Mouse (Mus musculus): ENCODE results near the gene Hoxa1. TPM values are rescaled to one million over a fixed set of nuclear protein-coding genes. Genes with fewer than 3 reads are reported as not detected.
A peak's percentile ranks its signal among the peaks of the same experiment; 100 is the strongest.

The Hoxa1 gene
- total RNA-seq, 1 experiment from 2014 or later = 0.76 TPM

DNA sequence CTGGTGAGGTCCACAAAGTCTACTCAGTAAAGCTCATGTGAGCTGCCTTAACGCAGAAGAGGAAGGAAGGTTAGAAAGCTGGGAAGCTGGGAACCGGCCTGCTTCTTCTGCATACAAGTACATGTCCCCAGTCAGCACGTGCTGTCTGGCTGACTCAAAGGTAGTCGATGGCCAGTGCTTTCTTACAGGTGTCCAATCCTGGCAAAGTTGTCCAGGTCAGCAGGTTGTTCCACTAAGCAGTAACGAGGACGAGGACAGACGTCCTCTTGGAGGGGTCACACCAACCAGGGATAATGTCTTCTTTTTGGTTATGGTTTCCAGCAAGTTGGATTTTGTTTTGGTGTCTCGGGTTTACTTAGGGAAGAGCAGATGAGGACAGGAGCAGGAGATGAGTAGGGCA lies 31.8 kb upstream of the Hoxa1 start:
- no peak for DNase-seq

GRCm38 (mm10) chr6:52189172-52189591 lies 31.1 kb upstream of the Hoxa1 start:
- DNase-seq = no peak

DNA sequence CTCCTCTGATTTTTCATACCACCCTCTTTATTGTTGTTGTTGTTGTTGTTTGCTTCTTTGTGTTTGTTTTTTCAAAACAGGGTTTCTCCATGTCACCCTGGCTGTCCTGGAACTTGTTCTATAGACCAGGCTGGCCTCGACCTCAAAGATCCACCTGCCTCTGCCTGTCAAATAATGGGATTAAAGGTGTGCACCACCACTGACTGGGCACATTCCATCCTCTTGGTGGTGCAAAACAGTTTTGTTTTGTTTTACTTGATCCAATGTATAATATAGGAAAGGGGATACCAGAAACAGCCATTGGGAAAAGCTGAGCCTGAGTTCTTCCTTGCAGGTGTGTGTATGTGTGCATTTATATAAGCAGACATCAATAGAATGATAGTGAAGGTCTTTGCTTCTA lies 28.4 kb upstream of the Hoxa1 start:
- DNase-seq = no peak

DNA sequence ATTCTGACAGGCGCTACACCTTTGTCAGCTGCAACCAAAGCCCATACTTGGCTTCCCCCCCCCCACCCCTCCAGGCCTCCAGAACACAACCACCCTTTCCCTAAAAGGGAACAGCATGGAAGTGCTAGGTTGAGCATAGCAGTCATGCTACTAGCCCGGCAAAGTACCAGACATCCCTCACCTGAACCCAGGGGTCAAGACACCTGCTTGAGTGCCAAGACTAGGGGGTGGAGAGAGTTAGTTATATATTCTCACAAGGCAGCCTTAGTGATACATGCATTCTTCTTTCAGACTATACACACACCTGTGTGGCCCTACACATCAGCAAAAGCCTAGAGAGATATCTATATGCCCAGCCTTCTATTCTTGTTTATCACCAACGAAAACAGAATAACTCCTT lies 27.7 kb upstream of the Hoxa1 start:
- DNase-seq = no peak

- DNase-seq = peak; percentile 46
These were observed 27.1 kb upstream of the Hoxa1 start for GRCm38 (mm10) chr6:52185222-52185621.

- DNase-seq = no peak
These were observed 26.6 kb upstream of the Hoxa1 start for GRCm38 (mm10) chr6:52184668-52185067.

DNA sequence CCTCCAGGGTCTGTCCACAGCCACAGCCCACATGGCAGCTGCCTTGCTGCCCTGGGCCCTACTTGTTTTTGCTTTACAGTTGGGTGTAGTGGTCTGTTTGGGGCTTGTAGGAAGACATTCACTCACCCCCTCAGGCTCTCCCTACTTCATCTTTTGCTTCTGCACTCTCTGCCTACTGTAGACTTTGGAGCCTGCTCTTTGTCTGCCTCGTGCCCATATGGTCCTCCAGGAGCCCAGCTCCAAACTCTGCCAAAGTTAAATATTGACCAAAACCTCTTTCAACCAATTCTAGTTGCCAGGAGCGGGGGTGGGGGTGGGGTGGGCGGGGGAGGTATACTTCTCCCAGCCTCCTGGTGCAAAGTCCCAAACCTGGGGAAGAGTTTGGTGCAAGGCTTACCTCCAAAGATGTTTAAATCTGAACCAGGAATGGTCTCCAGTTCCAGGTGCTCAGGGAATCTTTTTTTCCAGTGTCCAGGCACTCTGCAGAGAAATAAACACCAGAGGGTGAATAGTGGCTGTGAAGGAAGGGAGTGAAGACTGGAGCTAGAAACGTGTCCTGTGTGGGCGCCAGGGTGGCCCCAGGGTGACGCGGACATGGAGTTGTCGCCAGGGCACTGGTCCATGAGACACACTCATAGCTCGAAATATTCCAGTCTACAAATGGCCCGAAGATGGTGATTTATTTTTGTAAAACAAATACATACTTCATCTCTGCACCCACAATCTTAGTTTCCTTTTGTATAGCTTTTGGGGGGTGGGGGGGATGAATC lies 25.4 kb upstream of the Hoxa1 start:
- no peak for DNase-seq

GRCm38 (mm10) chr6:52182793-52183192 lies 24.7 kb upstream of the Hoxa1 start:
- no peak for DNase-seq

- DNase-seq = no peak
These were observed 23.9 kb upstream of the Hoxa1 start for GRCm38 (mm10) chr6:52182030-52182429.

GRCm38 (mm10) chr6:52180726-52181125 lies 22.6 kb upstream of the Hoxa1 start:
- no peak for DNase-seq

- DNase-seq = no peak
These were observed 22.1 kb upstream of the Hoxa1 start for GRCm38 (mm10) chr6:52180213-52180710.

DNA sequence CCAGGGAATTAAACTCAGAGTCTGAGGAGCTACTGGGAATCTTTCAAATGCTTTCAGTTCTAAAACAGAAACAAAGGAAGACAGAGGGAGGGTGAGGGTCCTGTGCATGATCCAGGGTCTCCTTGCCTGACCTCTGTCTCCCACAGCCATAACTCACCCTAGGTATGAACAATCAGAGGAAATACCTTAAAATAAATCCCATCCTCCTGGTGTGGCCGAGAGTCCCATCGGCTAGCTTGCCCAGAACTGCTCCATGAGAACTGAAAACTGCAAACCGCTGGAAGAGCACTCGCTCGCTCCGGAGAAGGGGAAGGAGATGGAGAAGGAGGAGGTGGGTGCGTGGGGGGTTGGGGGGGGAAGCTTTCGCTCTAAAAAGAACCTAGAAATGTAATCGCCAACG lies 21.6 kb upstream of the Hoxa1 start:
- no peak for DNase-seq

DNA sequence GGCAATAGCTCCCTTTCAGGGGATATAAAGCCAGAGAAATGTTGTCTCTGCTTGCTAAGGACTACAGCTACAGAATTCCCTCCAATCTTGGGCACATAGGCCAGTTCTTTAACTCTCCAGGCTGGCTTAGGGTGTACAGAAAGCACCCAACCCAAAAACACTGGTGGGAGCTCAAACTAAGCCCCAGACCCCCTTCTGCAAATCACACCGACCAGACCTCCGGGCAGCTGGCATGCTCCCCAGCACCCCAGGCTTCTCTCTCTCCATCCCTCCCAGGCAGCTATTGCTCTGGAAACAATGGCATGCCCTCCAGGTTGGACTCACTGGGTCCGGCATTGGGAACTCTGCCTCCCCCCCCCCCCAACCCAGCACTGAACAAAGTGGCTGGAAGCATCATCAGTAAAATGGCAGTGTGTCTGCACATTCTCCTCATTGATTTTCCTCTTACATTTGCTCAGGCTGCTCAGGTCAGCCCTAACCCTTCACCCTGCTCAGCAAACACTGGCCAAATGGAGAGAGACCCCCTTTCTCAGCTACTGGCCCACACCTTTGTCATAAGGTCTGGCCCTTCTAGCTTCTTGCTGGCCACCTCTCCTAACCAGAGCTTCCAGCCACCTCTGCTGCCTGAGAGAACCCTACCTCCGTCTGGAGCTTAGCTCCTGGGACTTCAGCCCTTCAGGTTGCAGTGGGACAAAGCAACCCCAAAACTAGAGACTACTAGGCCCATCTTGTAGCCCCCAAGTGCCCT lies 21.0 kb upstream of the Hoxa1 start:
- DNase-seq = no peak

DNA sequence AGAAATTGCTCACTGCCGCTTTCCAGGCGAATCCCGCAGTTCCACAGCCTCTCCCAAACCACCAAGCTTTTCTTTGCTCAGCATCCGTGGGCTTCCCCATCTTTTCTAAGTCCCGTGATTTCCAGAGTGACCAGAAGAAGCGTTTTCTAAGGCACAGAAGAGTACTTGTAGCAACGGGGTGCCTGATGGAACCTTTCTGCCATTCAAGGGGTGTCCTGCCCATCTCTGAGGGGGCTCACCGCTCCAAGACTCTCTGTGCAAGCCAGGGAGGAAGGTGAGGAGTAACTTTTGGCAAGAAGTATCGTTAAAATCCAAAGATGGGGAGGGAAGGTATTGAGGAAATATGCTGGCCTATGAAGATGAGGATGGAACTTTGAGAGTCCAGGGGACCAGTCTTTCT lies 19.7 kb upstream of the Hoxa1 start:
- no peak for DNase-seq

GRCm38 (mm10) chr6:52177061-52177735 lies 19.1 kb upstream of the Hoxa1 start, which contains the start of gene 5730596B20Rik:
Gene 5730596B20Rik, plus strand, starts transcription at chr6:52177498.
- no peak for DNase-seq

- no peak for DNase-seq
These were observed 18.3 kb upstream of the Hoxa1 start for GRCm38 (mm10) chr6:52176391-52176790.

DNA sequence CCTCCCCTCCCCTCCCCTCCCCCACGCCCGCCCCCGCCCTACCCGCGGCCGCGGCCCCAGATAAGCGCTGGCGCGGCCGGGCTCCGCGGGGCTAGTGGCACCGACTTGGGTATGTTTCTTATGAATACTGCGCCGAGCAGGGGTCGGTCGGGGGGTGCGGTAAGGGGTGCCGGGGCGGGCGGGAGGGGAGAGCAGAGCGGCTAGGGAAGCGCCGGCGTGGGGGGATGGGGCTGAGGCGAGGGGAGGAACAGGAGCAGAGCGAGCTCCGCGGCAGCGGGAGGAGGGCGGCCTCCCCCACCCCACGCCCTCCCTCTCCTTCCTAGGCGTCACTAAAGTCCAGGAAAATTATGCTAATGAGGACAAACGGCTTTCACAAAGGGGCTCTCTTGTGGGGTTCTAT lies 17.7 kb upstream of the Hoxa1 start:
- DNase-seq = peak; percentile 64

GRCm38 (mm10) chr6:52174968-52175751 lies 17.0 kb upstream of the Hoxa1 start:
- peak; percentile 41 for DNase-seq

GRCm38 (mm10) chr6:52173648-52174047 lies 15.5 kb upstream of the Hoxa1 start:
- no peak for DNase-seq

GRCm38 (mm10) chr6:52172501-52172900 lies 14.4 kb upstream of the Hoxa1 start:
- peak; percentile 94 for DNase-seq

DNA sequence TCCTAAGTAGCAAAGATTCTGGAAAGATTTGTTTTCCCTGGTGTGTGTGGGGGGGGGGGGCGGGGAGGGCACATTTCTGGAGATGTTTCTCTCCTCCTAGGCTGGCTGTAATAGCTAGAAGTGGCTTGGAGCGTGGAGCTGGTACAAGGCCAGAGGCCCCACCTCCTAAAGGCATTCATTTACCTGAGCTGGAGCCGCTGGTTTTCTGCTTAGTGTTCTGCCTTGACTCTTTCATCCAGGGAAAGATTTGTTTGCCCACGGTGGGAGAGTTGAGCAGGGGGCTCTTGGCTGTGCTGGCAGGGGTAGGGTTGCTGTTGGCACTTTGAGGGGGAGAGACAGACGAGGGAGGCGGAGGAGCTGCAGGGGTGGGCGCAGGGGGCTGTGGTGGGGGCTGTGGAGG lies 13.8 kb upstream of the Hoxa1 start:
- DNase-seq = no peak

DNA sequence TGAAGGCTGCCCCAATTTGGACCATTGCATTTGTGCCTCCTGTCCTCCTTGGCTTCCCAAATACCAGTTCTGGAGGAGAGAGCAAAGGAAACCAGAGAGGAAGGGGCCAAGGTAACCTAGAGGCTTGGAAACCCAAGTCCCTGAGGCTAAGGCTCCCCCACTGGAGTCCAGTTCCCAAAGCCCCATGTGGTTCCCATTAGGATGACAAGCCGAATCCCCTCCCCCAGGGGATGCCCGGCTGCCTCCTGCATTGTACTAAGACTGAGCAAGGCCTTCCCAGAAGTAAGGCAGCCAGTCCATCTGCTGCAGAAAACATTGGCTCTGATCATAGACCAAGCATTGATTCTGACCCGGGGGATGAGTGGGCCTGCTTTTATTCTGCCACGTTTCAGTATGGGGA lies 13.2 kb upstream of the Hoxa1 start:
- DNase-seq = no peak
